Mouse (Mus musculus) testis, adult 2 months (tissue): ENCODE measurements around the gene Tgfa.

ENCODE experiments used
- CTCF ChIP-seq: fragments of 200-500 bp; IDR thresholded peaks from 2 replicates; pipeline ENCODE4 v1.5.1; 2012; ENCODE audit warnings: low read depth, mild to moderate bottlenecking, inconsistent platforms, low read length, moderate library complexity; ENCODE audit not compliant: control insufficient read depth, insufficient read depth, insufficient replicate concordance
- POLR2A ChIP-seq: fragments of 200-500 bp; IDR thresholded peaks from 2 replicates; pipeline ENCODE4 v1.6.1; 2012; ENCODE audit warnings: low read depth, mild to moderate bottlenecking, inconsistent platforms, low read length, moderate library complexity; ENCODE audit not compliant: control insufficient read depth

GRCm38 (mm10) chr6:86249042-86249441, 54.0 kb downstream of the Tgfa start:
- TF ChIP-seq CTCF (no peak), POLR2A (no peak)
